Mouse (Mus musculus) cerebellum, adult 9-11 months (tissue): ENCODE measurements around the gene Prkar2b.

Experiments
- DNase-seq: peaks from one replicate; pipeline ENCODE4 v3.0.0; 2022

Gene Prkar2b

GRCm38 (mm10) chr12:32061090-32061930 lies at the start of gene Prkar2b:
Gene Prkar2b (minus strand): TSS chr12:32061296.
- peak; percentile 90 for DNase-seq

GRCm38 (mm10) chr12:32109201-32109600 lies 48.1 kb upstream of the Prkar2b start:
- no peak for DNase-seq

DNA sequence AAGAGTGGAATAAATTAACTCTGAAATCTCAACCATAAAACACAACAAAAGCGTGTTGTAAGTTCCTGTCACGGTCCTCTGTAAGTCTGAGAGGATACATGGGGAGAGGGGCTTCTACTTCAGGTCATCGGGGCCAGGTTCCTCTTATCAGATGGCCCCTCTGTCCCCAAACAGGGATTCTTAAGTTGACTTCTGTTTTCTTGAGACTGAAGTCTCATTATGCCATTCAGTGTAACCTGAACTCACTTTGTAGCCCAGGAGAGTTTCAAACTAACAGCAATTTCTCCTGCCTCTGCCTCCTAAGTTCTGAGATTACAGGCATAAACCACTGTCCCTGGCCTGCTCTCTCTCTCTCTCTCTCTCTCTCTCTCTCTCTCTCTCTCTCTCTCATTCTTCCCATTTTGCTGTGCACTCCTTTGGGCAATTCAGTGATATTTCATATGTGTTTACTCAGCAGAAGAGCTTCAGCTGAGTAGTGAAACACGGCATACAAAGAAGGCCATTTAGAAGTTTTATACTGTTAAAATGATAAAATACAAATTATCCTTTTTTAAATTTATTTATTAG lies 43.9 kb upstream of the Prkar2b start:
- DNase-seq: no peak

DNA sequence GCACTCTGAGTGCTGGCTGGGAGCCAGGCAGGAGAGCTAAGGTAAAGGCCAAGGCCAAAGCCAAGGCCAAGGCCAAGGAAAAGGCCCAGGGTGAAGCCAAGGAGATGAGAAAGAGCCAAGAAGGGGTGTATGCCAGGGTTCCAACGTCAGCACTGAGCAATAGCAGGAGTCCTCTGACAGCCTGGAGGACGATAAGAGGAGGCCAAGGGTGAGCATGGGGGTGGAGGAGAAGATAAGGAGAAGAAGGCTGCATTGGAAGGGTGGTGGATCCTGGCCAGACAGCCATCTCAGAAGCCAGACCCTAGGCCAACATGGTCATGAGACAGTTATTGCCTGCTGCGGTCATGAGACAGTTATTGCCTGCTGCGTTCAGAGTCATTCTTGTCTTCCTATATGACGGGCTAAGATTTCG lies 43.4 kb upstream of the Prkar2b start:
- DNase-seq: no peak

- DNase-seq: no peak
These were observed 40.2 kb upstream of the Prkar2b start for GRCm38 (mm10) chr12:32101306-32101705.

DNA sequence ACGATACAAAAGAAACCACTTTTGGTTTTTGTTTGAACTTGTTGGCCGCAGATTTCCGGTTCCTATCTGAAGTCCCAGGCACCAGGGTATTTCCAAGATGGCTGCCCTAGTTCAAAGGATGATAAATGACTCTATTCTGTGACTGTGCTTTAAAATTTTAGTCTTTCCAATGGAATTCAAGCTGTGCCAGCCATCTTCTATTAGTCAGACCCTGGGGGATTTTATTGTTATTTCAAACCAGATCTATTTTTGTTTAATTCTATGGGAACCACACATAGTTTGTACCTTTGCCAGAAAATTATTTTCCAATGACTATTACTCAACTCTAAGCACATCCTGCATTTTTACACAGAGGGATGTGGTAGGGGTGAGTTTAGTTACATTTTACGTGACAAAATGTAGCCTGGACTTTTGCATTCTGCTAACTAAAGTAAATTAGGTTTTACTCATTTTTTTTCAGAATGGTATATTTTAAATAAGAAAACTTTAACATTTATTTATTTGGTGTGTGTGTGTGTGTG lies 38.6 kb upstream of the Prkar2b start:
- no peak for DNase-seq

GRCm38 (mm10) chr12:32098596-32098995 lies 37.5 kb upstream of the Prkar2b start:
- no peak for DNase-seq

DNA sequence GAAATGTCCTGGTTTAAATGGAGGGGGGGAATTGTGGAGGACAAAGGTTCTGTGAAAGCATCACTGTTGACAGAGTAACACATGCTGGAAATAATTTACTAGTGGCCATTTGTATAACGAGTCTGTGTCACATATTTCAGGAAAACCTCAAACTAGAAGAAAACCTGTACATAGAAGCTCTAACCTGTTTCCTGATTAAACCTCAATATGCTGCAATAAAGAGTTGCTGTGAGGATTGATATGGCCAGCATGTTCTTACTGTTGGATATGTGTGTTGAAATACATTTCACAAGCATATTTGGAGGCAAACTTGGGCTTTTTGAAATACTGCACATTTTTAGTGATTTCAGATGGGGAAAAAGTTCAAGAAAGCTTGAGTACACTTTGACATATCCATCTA lies 36.0 kb upstream of the Prkar2b start:
- no peak for DNase-seq

DNA sequence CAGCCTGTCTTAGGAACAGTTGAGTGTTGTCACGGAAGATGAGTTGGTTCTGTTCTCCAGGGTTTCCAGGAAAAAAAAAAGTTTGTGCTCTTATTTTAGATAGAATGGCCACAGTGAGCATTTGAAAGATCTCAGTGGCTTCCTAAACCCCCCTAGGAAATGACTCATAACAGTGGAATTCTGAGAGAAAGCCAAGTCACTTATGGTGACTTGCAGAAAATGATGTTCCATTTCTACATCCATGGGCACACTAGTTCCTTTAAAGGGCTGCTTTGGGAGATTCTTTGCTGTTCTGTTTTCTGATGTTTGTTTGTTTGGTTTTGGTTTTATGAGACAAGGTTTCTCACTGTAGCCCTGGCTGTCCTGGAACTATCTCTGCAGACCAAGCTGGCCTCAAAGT lies 34.1 kb upstream of the Prkar2b start:
- no peak for DNase-seq

- DNase-seq: no peak
These were observed 31.4 kb upstream of the Prkar2b start for GRCm38 (mm10) chr12:32092452-32092851.

DNA sequence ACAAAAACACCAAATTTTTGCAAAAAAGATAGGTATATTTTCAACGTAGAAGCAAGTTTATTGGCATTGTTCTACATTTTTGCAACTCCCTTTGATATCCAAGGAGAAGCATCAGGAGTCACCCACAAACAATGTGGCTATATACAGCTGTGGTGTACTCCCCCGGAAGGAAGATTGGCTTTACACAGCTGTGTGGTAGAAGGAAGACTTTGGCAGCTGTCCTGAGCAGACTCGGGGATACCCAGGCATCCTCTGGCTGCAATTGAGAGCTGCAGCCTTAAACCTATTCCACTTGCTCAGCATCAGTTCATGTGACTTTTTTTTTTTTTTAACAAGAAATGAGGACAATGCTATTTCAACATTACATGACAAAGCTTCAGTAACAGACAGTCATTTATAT lies 27.5 kb upstream of the Prkar2b start:
- no peak for DNase-seq

GRCm38 (mm10) chr12:32087339-32087738 lies 26.2 kb upstream of the Prkar2b start:
- DNase-seq: no peak

DNA sequence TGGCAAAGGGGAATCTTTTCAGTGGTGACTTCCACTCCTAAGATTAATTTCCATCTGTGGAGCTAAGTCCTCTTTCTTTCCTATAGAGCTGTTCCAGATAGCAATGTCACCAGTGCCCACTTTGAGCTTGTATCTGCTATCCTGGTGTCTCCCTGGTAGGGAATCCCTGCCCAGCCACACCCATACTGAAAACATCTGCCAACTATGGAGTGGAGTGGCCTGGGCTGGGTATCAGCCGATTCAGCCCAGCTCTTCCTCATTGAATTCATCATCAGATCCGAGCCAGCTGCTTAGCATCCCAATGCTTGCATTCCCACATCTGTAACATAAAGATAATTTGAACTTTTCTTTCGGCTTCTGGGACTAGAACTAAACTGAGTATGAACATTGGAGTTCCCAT lies 25.8 kb upstream of the Prkar2b start:
- DNase-seq: no peak

DNA sequence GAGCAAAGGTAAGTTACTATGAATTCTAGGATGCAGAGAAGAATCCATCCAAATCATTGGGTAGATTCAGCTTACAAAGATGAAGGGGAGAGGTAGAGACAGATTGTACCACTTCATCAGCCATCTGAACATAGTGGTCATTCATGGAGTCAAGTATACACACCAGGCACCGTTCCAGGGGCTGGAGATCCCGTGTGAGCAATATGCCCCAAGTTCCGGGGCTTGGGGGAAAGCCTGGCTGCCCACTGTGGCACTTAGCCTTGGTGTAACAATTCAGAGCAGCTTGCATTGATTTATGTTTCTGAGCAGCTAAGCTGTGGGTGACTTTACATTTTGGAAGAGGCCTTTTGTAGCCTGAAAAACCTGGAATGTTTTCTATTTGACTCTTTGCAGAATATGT lies 24.8 kb upstream of the Prkar2b start:
- DNase-seq: no peak

GRCm38 (mm10) chr12:32085189-32085588 lies 24.1 kb upstream of the Prkar2b start:
- no peak for DNase-seq

DNA sequence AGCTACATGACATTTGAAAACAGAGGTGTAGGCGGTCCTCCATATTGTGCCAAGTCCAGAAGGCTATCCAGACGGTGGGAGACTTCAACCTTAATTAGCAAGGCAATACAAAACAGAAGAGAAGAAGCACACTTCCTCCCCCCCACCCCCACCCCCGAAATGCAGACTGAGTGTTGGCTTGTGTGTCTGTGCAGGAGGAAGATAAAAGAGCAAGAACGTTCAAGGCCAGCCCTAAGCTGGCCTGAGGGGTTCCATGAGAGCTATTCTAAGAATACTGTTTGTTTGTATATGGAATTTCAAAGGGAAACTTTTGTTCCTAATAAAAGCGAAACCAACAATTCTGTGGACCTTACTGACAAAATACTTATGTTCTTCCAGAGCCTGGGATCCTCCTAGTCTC lies 23.5 kb upstream of the Prkar2b start:
- no peak for DNase-seq

DNA sequence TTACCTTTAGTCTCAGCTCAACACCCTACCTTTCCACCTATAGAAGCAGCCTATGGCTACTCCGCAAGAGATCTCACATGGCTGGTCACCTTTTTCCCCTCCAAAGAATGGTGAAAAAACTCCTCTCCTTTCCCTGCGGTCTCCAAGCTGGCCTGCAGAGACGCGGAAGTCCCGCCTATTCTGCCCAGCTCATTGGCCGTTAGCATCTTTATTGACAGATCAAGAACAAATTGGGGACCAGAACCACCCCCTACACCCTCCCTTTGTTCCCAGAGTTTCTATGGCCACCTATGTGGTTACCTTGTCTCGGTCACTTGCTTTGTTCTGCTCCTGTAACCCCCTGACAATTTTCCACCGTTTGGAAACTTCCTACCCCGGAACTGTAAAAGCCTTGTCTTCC lies 19.6 kb upstream of the Prkar2b start:
- no peak for DNase-seq

- DNase-seq: no peak
These were observed 16.3 kb upstream of the Prkar2b start for GRCm38 (mm10) chr12:32077403-32077802.

DNA sequence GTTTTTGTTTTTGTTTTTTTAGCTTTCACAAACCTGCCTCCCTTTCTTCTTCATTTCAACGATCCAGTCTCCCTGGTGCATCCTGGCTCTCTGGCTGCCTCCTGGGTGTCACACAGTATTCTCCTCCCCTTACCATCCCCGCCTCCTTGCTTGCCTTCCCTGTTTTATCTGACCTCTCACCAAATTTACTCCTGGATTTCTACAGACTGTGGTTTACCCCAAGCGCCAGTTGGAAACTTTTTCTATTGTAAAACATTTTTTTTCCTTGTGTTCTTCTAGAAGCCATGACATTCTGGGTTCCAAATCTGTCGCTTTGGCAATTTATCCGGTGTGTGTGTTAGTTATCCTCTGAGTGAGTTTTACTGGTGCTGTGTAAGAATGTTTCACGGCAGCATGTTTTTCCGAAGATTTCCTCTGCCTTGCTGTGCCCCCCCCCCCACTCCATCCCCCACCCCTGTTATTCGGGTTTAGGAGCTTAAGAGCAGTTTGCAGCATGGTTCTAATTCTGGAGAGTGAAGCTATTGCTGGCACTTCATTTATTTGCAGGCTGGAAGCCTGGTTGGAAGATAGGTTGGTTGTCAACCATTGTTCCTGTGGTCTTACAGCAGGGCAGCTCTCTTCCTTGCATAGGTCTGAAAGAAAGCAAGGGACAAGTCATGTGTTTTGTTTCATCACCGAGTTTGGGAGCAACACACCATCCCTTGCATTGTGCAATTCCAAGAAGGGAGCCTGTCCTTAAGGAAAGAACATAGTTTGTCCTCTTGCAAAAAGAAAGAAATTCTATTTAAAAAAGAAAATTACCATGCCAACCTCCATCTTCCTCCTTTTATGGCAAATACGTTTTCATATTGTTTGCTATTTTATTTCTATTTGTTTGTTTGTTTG lies 15.0 kb upstream of the Prkar2b start:
- DNase-seq: no peak

DNA sequence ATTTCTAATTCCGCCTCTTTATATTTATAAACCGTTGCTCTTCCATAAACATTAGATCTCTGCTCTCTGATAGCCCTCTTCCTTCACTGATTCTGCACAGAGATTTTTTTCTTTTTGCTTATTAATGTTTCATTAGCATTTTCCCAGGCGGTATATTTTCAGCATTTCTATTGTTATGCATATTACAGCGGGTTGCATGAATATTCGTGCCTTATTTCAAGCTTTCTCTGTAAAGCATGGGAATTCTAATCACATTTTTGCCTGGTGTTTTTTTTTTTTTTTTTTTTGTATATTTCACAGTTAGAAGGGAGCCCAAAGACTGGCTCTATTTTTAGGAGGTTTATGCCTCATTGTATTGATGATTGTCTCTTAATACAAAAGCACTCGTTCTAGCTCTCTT lies 13.2 kb upstream of the Prkar2b start:
- no peak for DNase-seq

DNA sequence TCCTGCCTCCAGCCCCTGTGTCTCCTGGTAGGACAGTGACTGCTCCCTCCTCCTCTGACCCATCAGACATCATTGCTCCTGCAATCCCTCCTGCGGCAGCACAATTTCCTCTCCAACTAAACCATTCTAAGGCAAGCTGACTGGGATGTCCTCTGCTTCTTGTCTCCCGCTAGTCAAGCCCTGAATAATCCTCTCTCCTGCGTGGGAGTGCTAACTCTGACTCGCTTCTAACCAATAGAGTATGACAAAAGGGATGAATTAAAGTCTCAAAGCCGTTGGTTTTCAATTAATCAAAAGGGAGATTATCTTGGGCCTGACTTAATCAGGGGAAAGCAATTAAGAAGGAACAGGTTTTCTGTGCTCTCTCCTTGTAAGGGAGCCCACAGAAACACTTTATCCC lies 4.9 kb upstream of the Prkar2b start:
- no peak for DNase-seq

DNA sequence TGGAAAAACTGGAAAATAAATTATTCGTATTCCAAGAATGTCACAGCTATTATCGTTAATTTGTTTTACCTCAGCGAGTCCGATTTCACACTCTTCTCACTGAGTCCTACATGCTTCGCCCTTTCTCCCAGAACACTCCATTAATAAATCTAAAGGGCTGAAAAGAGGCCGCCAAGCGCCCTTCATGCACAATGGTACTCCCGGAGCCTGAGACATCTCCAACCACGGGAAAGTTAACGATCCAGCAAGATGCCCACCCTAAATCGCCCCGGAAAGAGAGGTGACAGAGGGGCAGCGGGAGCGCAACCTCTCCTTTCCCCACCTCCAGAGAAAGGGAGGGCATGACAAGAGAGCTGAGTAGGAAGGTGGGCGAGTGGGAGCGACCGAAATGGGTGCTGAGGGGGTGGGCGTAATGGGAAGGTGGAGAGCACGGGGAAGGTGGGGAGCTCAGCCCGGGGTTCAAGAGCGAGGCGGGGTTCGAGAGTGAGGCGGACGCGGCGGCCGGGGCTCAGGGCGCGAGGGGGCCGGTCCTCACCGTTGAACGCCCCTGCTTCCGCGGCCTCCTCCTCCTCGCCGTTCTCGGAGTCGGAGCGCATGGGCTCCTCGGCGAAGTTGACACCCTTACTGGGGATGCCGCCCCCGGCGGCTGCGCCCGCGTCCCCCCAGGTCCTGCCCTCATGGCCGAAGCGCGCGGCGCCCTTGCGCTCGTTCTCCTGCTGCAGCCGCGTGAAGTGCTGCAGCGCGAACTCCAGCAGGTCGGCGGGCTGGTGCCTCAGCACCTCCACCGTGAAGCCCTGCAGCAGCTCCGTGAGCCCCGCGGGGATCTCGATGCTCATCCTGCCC lies 628 bp downstream of the Prkar2b start:
- DNase-seq: no peak

GRCm38 (mm10) chr12:32059707-32060106 lies 1.4 kb downstream of the Prkar2b start:
- peak; percentile 10 for DNase-seq
